Mouse (Mus musculus) ES-Bruce4 (cell line): Measurements from ENCODE around the gene Pdia4. TPM values are rescaled to one million over a fixed set of nuclear protein-coding genes. Genes with fewer than 3 reads are reported as not detected.

Experiments used
- H3K27ac ChIP-seq: 2 replicates; pipeline ENCODE4 v1.5.1; 2012; ENCODE audit warnings: low read length, inconsistent platforms; ENCODE audit not compliant: insufficient read depth
- H3K27me3 ChIP-seq: 2 replicates; pipeline ENCODE4 v1.6.1; 2012; ENCODE audit warnings: mild to moderate bottlenecking, low read length, inconsistent platforms; ENCODE audit not compliant: control insufficient read depth, poor library complexity, insufficient read depth, severe bottlenecking
- H3K36me3 ChIP-seq: 2 replicates; pipeline ENCODE4 v1.6.1; 2012; ENCODE audit warnings: inconsistent platforms, mild to moderate bottlenecking, low read length, moderate library complexity; ENCODE audit not compliant: control insufficient read depth, poor library complexity, insufficient read depth, severe bottlenecking
- H3K4me1 ChIP-seq: one replicate; pipeline ENCODE4 v1.8.1; 2011; ENCODE audit warnings: low read length; ENCODE audit not compliant: control insufficient read depth, insufficient read depth
- H3K4me3 ChIP-seq: 2 replicates; pipeline ENCODE4 v1.5.1; 2011; ENCODE audit warnings: low read depth, mild to moderate bottlenecking, low read length
- H3K9ac ChIP-seq: 2 replicates; pipeline ENCODE4 v1.6.1; 2012; ENCODE audit warnings: low read depth, mild to moderate bottlenecking, inconsistent platforms; ENCODE audit not compliant: poor library complexity, severe bottlenecking
- H3K9me3 ChIP-seq: replicated peaks from 2 replicates; pipeline ENCODE4 v1.6.1; 2012; ENCODE audit warnings: mild to moderate bottlenecking, low read length, inconsistent platforms; ENCODE audit not compliant: control insufficient read depth, poor library complexity, insufficient read depth, severe bottlenecking
- CTCF ChIP-seq: IDR thresholded peaks from one replicate; pipeline ENCODE4 v1.8.1; 2011; ENCODE audit warnings: low read depth, low read length
- EP300 ChIP-seq: IDR thresholded peaks from 2 replicates; pipeline ENCODE4 v1.6.1; 2011; ENCODE audit warnings: low read depth, low read length; ENCODE audit not compliant: insufficient read depth
- POLR2A ChIP-seq: IDR thresholded peaks from one replicate; pipeline ENCODE4 v1.8.1; 2011; ENCODE audit warnings: low read length; ENCODE audit not compliant: insufficient read depth
- polyA plus RNA-seq: library from polyadenylated mRNA; stranded (reverse); fragments of >200 nt; gene quantifications from 2 replicates; pipeline ENCODE4 v1.2.4, GENCODE M21; 2011; ENCODE audit warnings: low read depth; ENCODE audit not compliant: missing spikeins, insufficient read depth, insufficient read length

Gene Pdia4
- polyA plus RNA-seq, 1 experiment = 186 TPM

DNA sequence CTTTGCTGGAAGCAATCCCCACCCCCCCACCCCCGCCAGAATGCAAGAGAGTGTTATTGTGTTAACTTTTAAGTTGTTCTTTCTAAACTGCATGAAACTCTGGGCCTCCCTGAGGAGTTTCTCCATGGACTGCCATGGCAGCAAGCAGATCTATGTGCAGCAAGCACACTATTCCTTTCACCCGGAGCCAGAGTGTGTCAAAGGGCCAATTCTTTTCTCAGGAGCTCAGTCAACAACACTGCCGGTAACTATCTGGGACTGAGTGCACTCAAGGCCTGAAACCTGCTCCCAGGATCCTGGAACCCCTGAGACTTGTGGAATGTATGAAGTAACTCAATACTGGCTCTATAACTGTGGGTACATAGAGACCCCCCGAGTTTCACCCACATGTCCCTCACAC is 4.2 kb downstream of the Pdia4 start:
- Histone ChIP-seq H3K27me3 (no peaks in the 10 kb centered on the region), H3K4me3 (no peak overlapping the region), H3K9ac (no peak overlapping the region), H3K27ac (no peak overlapping the region), H3K9me3 (no peaks in the 10 kb centered on the region), H3K36me3 (peaks cover 35% of the 10 kb centered on the region), H3K4me1 (peaks cover 1% of the 10 kb centered on the region)
- TF ChIP-seq CTCF (no peak), EP300 (no peak), POLR2A (no peak)

DNA sequence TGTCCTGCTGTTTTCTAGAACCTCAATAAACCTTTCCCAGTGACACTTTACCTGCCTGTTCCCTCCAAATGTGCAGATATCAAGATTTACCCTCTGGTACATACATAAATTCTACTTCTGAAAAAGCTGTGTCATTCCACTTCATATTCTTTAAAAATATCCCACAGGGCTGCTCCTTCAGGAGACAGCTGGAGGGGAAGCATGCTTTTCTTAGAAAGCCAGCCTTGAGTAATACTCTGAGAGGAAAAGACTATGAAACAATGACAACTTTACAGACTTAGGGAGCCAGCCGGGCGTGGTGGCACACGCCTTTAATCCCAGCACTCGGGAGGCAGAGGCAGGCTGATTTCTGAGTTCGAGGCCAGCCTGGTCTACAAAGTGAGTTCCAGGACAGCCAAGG is 4.7 kb downstream of the Pdia4 start:
- Histone ChIP-seq H3K9ac (no peak overlapping the region), H3K27me3 (no peaks in the 10 kb centered on the region), H3K4me1 (peaks cover 1% of the 10 kb centered on the region), H3K4me3 (no peak overlapping the region), H3K36me3 (peaks cover 40% of the 10 kb centered on the region), H3K27ac (no peak overlapping the region), H3K9me3 (no peaks in the 10 kb centered on the region)
- TF ChIP-seq EP300 = no peak

DNA sequence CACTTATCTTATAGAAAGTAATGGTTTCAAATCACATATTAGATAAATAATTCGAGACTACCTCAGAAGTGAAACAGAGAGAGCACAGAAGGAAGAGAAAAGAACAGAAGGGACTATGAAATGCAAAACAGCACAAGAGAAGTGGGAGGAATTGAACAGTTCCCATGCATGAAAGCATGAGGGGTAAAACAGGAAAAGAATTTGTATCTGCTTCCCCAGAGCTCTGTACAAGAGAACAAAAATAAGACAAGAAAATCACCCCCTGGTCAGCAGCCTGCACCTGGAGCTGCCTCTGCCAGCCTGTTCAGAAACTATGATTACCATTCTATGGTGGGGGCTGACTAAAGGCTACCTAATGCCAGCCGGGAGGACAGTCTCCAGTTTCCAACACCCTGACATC is 5.8 kb downstream of the Pdia4 start:
- H3K4me1 ChIP-seq = peaks cover 1% of the 10 kb centered on the region
- no peak overlapping the region for H3K9ac ChIP-seq
- H3K27me3 ChIP-seq = no peaks in the 10 kb centered on the region
- H3K27ac ChIP-seq = no peak overlapping the region
- TF ChIP-seq EP300 (no peak), CTCF (no peak), POLR2A (no peak)
- peaks cover 49% of the 10 kb centered on the region for H3K36me3 ChIP-seq
- no peak overlapping the region for H3K4me3 ChIP-seq
- no peaks in the 10 kb centered on the region for H3K9me3 ChIP-seq

DNA sequence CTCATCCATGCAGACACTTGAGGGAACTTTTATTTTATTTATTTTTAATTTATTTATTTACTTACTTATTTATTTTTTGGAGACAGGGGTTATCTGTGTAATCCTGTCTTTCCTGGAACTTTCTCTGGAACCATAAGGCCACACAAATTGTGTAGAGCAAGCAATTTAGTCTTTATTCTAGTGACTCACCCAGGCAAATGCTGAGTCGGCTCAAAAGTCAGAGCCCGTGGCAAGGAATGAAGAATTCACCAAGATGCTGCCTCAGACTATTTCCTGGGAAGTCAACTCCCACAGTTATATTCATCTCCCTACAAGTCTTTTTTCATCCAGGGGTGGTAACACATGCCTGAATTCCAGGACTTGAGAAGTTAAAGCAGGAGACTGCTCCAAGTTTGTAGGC is 7.7 kb downstream of the Pdia4 start:
- H3K4me3 ChIP-seq = no peak overlapping the region
- no peak overlapping the region for H3K27ac ChIP-seq
- H3K27me3 ChIP-seq = no peaks in the 10 kb centered on the region
- no peak overlapping the region for H3K9ac ChIP-seq
- no peaks in the 10 kb centered on the region for H3K9me3 ChIP-seq
- TF ChIP-seq POLR2A (no peak), EP300 (no peak), CTCF (no peak)
- H3K4me1 ChIP-seq = peaks cover 1% of the 10 kb centered on the region
- H3K36me3 ChIP-seq = peaks cover 59% of the 10 kb centered on the region

DNA sequence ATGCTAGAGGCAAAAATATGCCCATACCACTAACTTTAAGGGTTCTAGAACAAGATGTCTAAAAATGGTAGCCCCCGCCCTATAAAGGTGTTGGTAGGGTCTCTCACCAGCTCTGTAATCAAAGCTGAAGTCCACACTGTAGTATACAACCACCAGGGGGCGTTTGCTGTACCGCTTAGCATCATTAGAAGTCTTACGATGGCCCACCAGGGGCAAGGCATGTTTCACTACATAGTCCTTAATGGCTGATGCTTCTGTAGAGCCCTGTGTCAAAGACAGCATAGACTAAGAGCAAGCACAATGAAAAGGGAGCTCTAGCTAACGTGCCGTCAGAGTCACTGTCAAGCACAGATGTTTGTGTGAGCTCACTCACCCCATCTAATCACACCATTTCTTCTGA is 14.2 kb downstream of the Pdia4 start:
- no peak overlapping the region for H3K27ac ChIP-seq
- no peak for TF ChIP-seq POLR2A
- TF ChIP-seq CTCF = peak; percentile 31

DNA sequence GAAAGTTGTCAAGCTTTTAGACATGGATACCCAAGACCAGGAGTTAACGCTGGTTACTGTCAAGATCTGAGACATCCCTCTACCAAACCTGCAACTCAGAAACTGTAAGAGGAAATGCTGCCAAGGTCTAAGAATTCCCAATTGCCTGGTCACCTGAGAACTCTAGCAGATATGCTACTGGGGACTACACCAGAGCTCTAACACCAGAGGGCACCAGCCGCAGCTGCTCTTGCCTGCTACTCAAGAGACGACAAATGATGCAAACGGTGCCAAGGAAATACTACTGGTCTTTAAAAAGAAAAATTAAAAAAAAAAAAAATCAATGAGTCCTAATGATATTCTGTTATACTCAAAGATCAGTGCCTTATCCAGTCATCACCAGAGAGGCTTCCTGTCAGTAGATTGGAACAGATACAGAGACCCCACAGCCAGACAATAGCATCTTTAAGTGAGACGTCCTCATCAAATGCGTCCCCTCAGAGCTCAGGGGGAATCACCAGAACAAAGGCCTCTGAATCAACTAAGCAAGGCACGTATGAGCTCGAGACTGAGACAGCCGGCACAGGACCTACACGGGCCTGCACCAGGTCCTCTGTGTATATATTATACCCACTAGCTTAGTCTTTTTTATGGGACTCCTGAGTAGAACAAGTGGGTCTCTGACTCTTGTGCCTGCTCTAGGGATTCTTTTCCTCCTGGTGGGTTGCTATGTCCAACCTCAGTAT is 19.0 kb downstream of the Pdia4 start:
- Histone ChIP-seq H3K9me3 (no peaks in the 10 kb centered on the region), H3K4me1 (no peaks in the 10 kb centered on the region), H3K27me3 (no peaks in the 10 kb centered on the region), H3K9ac (no peak overlapping the region), H3K4me3 (no peak overlapping the region), H3K27ac (no peak overlapping the region), H3K36me3 (peaks cover 33% of the 10 kb centered on the region)
- TF ChIP-seq EP300 (no peak), CTCF (peak; percentile 55)

More for the DNA sequence above, 14.2 kb downstream of the Pdia4 start:
- H3K27me3 ChIP-seq = no peaks in the 10 kb centered on the region
- no peak overlapping the region for H3K4me3 ChIP-seq
- peaks cover 66% of the 10 kb centered on the region for H3K36me3 ChIP-seq
- H3K9ac ChIP-seq = no peak overlapping the region
- no peaks in the 10 kb centered on the region for H3K9me3 ChIP-seq
- H3K4me1 ChIP-seq = no peaks in the 10 kb centered on the region

DNA sequence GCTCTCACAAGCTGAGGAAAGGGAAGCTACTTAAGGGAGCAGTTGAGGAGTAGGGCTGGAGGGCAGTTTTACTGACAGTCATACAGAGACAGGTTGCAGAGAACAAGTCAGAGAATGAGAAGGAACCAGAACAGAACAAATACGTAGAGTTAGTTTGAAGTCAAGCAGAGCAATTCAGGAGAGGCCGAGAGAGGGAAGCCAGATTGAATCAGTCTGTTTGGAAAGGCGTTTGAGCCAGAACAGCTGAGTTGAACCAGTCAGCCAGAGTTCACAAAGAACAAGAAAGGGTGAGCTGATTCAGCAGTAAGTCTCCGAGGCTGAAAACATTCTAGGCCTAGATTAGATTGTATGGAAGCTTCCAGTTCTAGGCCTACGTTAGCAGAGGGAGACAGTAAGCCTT is 19.9 kb downstream of the Pdia4 start:
- H3K9ac ChIP-seq = no peak overlapping the region
- no peak overlapping the region for H3K4me3 ChIP-seq
- no peak overlapping the region for H3K27ac ChIP-seq
- peaks cover 29% of the 10 kb centered on the region for H3K36me3 ChIP-seq
- no peak for TF ChIP-seq EP300
- no peak for TF ChIP-seq CTCF
- no peak for TF ChIP-seq POLR2A
- H3K27me3 ChIP-seq = no peaks in the 10 kb centered on the region
- no peaks in the 10 kb centered on the region for H3K4me1 ChIP-seq
- H3K9me3 ChIP-seq = no peaks in the 10 kb centered on the region
